Mouse (Mus musculus) E14TG2a.4 (cell line): ENCODE measurements at regions not wholly inside any gene's neighbourhood (a gene's known extent, or its start where the extent isn't known, plus 50 kb on each side); places are given as distances from the start of the nearest gene placed in this dataset.

Experiments
- CTCF ChIP-seq: conservative IDR thresholded peaks from 2 replicates; pipeline ENCODE4 v1.5.1; 2014; ENCODE audit warnings: low read length
- NANOG ChIP-seq: IDR thresholded peaks from 2 replicates; pipeline ENCODE4 v1.6.1; 2014; ENCODE audit warnings: borderline replicate concordance, low read length, mixed read lengths
- POU5F1 ChIP-seq: IDR thresholded peaks from 2 replicates; pipeline ENCODE4 v1.6.1; 2014; ENCODE audit warnings: low read length, borderline replicate concordance

GRCm38 (mm10) chr3:48546669-48547068, 1210.5 kb downstream of the Pcdh18 start:
- TF ChIP-seq CTCF: no peak
- no peak for TF ChIP-seq NANOG
- TF ChIP-seq POU5F1: no peak
